In the genomic region with DNA sequence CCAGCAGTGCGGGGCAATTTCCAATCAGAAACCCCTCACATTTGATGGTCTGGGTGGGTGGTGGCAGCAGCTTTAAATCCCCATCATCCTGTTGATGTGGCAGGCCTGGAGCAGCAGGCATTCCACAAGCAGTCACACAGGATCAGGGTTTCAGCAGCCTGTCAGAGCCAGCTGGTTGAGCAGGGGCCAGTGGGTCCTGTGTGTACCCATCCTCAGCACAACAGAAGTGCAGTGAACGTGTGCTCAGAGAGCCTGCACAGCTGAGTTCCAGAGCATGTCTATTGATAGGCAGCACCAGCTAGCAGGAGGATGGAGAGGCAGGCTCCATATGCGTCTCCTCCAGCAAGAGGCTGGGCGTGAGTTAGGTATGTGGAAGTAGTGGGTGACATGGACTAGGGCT, we compare ENCODE assay signal across 27 mouse cellular contexts. TPM values are rescaled to one million over a fixed set of nuclear protein-coding genes. Genes with fewer than 3 reads are reported as not detected.
A peak's percentile ranks its signal among the peaks of the same experiment; 100 is the strongest.
DNase-seq lines count a peak whose midpoint lies in the region; ATAC-seq and TF ChIP-seq lines count a peak whose summit lies in the region.
"Had no signal": no experiment of that assay in that cellular context is flagged by ENCODE, and none has a peak within 500 bp of the region (broad histone marks: within the 10 kb centered on the region; RNA-seq: fewer than 3 reads in every experiment).

No protein-coding gene starts in this region.

- no peak for ATAC-seq in embryonic facial prominence, embryonic 14.5 days (ENCODE audit: low read depth)
- ATAC-seq in heart, postnatal 0 days (ENCODE audit: insufficient read depth, low read depth), result 0 out of 2 replicates have a peak, but pooled peaks have one; percentile 6
- no peak for ATAC-seq in midbrain, embryonic 16.5 days
- no peak for ATAC-seq in neural tube, embryonic 11.5 days (ENCODE audit: insufficient read depth, low FRiP score, low TSS enrichment)
- no peak for ATAC-seq in neural tube, embryonic 15.5 days (ENCODE audit: low FRiP score)
- ATAC-seq: CD4-positive, CD25-positive, alpha-beta regulatory T cell, adult 4 months; forebrain, embryonic 16.5 days; intestine, embryonic 16.5 days had no signal

- no peak overlapping the region for H3K4me2 ChIP-seq in embryonic facial prominence, embryonic 14.5 days (ENCODE audit: low read depth, low read length)
- H3K4me2 ChIP-seq in heart, postnatal 0 days (ENCODE audit: low read depth, low read length), result no peak overlapping the region
- no peak overlapping the region for H3K4me2 ChIP-seq in midbrain, embryonic 16.5 days (ENCODE audit: low read length)
- no peak overlapping the region for H3K4me2 ChIP-seq in neural tube, embryonic 11.5 days (ENCODE audit: low read depth)
- H3K4me2 ChIP-seq in neural tube, embryonic 15.5 days, result no peak overlapping the region
- H3K4me2 ChIP-seq: embryonic facial prominence, embryonic 12.5 days; forebrain, embryonic 12.5 days; heart, embryonic 11.5 days had no signal

- peak; percentile 17 for DNase-seq in embryonic facial prominence, embryonic 14.5 days (ENCODE audit: low spot score)
- no peak for DNase-seq in embryonic facial prominence, embryonic 10.5 days (ENCODE audit: low spot score)
- DNase-seq in heart, postnatal 0 days (ENCODE audit: low spot score), result no peak
- DNase-seq in heart, adult 2 months, result no peak
- no peak for DNase-seq in midbrain, embryonic 10.5 days (ENCODE audit: low spot score)
- DNase-seq in neural tube, embryonic 11.5 days (ENCODE audit: low spot score), result no peak
- DNase-seq: adrenal gland, postnatal 10 days; B cell, adult 2 months; cerebellum, adult 11 months; cerebellum, adult 8-10 months; cerebellum, postnatal 14 days; embryo, embryonic 11 days; gastrocnemius, postnatal 14 days; heart, postnatal 10 days; heart, postnatal 4 days had no signal

- H3K27ac ChIP-seq in embryonic facial prominence, embryonic 14.5 days (replicated peaks; ENCODE audit: low read depth, low read length), result no peak overlapping the region
- no peak overlapping the region for H3K27ac ChIP-seq in embryonic facial prominence, embryonic 10.5 days (replicated peaks)
- no peak overlapping the region for H3K27ac ChIP-seq in heart, postnatal 0 days (ENCODE audit: low read depth)
- no peak overlapping the region for H3K27ac ChIP-seq in heart, adult 2 months
- peak overlapping the region; percentile 50; the same call in 1 of the 2 replicates for H3K27ac ChIP-seq in midbrain, embryonic 10.5 days (replicated peaks)
- no peak overlapping the region for H3K27ac ChIP-seq in midbrain, embryonic 16.5 days (ENCODE audit: low read length)
- H3K27ac ChIP-seq in neural tube, embryonic 11.5 days (ENCODE audit: low read depth, low read length), result 0 out of 2 replicates have a peak overlapping the region, but pooled peaks have one; percentile 23
- H3K27ac ChIP-seq in neural tube, embryonic 15.5 days (replicated peaks), result no peak overlapping the region
- H3K27ac ChIP-seq: embryonic facial prominence, embryonic 12.5 days; forebrain, embryonic 12.5 days had no signal

- intact Hi-C loops in heart, adult 2 months (cut with DNase I), result no loop called here

- WGBS in embryonic facial prominence, embryonic 14.5 days, result 71% methylated on average over 4 of the region's 4 CpGs
- 81% methylated on average over 4 of the region's 4 CpGs for WGBS in embryonic facial prominence, embryonic 10.5 days
- WGBS in heart, postnatal 0 days, result 58% methylated on average over 4 of the region's 4 CpGs
- 82% methylated on average over 4 of the region's 4 CpGs for WGBS in heart, adult 2 months
- WGBS in midbrain, embryonic 10.5 days, result 72% methylated on average over 4 of the region's 4 CpGs
- WGBS in midbrain, embryonic 16.5 days, result 55% methylated on average over 4 of the region's 4 CpGs
- WGBS in neural tube, embryonic 11.5 days, result 87% methylated on average over 4 of the region's 4 CpGs
- WGBS in neural tube, embryonic 15.5 days, result 80% methylated on average over 4 of the region's 4 CpGs

- H3K9me3 ChIP-seq in embryonic facial prominence, embryonic 14.5 days (ENCODE audit: control insufficient read depth, low read length), result no peaks in the 10 kb centered on the region
- H3K9me3 ChIP-seq in embryonic facial prominence, embryonic 10.5 days, result no peaks in the 10 kb centered on the region
- no peaks in the 10 kb centered on the region for H3K9me3 ChIP-seq in heart, postnatal 0 days (replicated peaks; ENCODE audit: control insufficient read depth, low read length)
- H3K9me3 ChIP-seq in midbrain, embryonic 10.5 days (replicated peaks), result no peaks in the 10 kb centered on the region
- H3K9me3 ChIP-seq in midbrain, embryonic 16.5 days (replicated peaks; ENCODE audit: control insufficient read depth, low read length, poor library complexity, severe bottlenecking), result no peaks in the 10 kb centered on the region
- H3K9me3 ChIP-seq in neural tube, embryonic 11.5 days (ENCODE audit: control insufficient read depth, low read length), result no peaks in the 10 kb centered on the region
- no peaks in the 10 kb centered on the region for H3K9me3 ChIP-seq in neural tube, embryonic 15.5 days (replicated peaks)
- H3K9me3 ChIP-seq: embryonic facial prominence, embryonic 12.5 days; forebrain, embryonic 12.5 days had no signal

- no peak for TF ChIP-seq POLR2A in heart, adult 2 months (IDR thresholded peaks at IDR 0.05; ENCODE audit: insufficient read depth, low read depth, low read length)

- H3K4me1 ChIP-seq in embryonic facial prominence, embryonic 14.5 days (ENCODE audit: control insufficient read depth, insufficient read depth, low read length), result no peaks in the 10 kb centered on the region
- peaks cover 7% of the 10 kb centered on the region; the same call in 1 of the 2 replicates for H3K4me1 ChIP-seq in embryonic facial prominence, embryonic 10.5 days
- H3K4me1 ChIP-seq in heart, postnatal 0 days (ENCODE audit: control insufficient read depth, insufficient read depth), result no peaks in the 10 kb centered on the region
- no peaks in the 10 kb centered on the region for H3K4me1 ChIP-seq in heart, adult 2 months (ENCODE audit: control insufficient read depth, insufficient read depth, low read length)
- H3K4me1 ChIP-seq in midbrain, embryonic 10.5 days, result peaks cover 34% of the 10 kb centered on the region
- H3K4me1 ChIP-seq in midbrain, embryonic 16.5 days (ENCODE audit: control insufficient read depth, insufficient read depth, low read length), result peaks cover 6% of the 10 kb centered on the region
- H3K4me1 ChIP-seq in neural tube, embryonic 11.5 days (ENCODE audit: control insufficient read depth, insufficient read depth, low read length), result no peaks in the 10 kb centered on the region
- H3K4me1 ChIP-seq in neural tube, embryonic 15.5 days, result no peaks in the 10 kb centered on the region
- H3K4me1 ChIP-seq: embryonic facial prominence, embryonic 12.5 days had no signal

- peaks cover 18% of the 10 kb centered on the region for H3K36me3 ChIP-seq in embryonic facial prominence, embryonic 14.5 days (ENCODE audit: control insufficient read depth, insufficient read depth, low read length)
- peaks cover 10% of the 10 kb centered on the region; the same call in 1 of the 2 replicates for H3K36me3 ChIP-seq in embryonic facial prominence, embryonic 10.5 days (replicated peaks)
- H3K36me3 ChIP-seq in heart, postnatal 0 days (replicated peaks; ENCODE audit: control insufficient read depth, insufficient read depth, low read length), result peaks cover 86% of the 10 kb centered on the region
- no peaks in the 10 kb centered on the region for H3K36me3 ChIP-seq in heart, adult 2 months (ENCODE audit: control insufficient read depth, insufficient read depth, low read length)
- H3K36me3 ChIP-seq in midbrain, embryonic 10.5 days, result peaks cover 6% of the 10 kb centered on the region; the same call in 1 of the 2 replicates
- H3K36me3 ChIP-seq in midbrain, embryonic 16.5 days (ENCODE audit: control insufficient read depth, insufficient read depth, low read length), result no peaks in the 10 kb centered on the region
- no peaks in the 10 kb centered on the region for H3K36me3 ChIP-seq in neural tube, embryonic 11.5 days (ENCODE audit: control insufficient read depth, insufficient read depth, low read length)
- H3K36me3 ChIP-seq in neural tube, embryonic 15.5 days, result no peaks in the 10 kb centered on the region
- H3K36me3 ChIP-seq: forebrain, embryonic 12.5 days had no signal

- TF ChIP-seq CTCF in heart, postnatal 0 days (IDR thresholded peaks at IDR 0.05; ENCODE audit: low read depth), result no peak
- no peak for TF ChIP-seq CTCF in heart, adult 2 months (IDR thresholded peaks at IDR 0.05)

- no peak overlapping the region for H3K4me3 ChIP-seq in embryonic facial prominence, embryonic 14.5 days (ENCODE audit: low read depth, low read length)
- H3K4me3 ChIP-seq in embryonic facial prominence, embryonic 10.5 days, result no peak overlapping the region
- H3K4me3 ChIP-seq in heart, postnatal 0 days (ENCODE audit: low read depth, low read length), result no peak overlapping the region
- H3K4me3 ChIP-seq in heart, adult 2 months, result no peak overlapping the region
- H3K4me3 ChIP-seq in midbrain, embryonic 10.5 days, result no peak overlapping the region
- H3K4me3 ChIP-seq in midbrain, embryonic 16.5 days (ENCODE audit: low read depth, low read length), result no peak overlapping the region
- no peak overlapping the region for H3K4me3 ChIP-seq in neural tube, embryonic 11.5 days (ENCODE audit: low read depth, low read length)
- no peak overlapping the region for H3K4me3 ChIP-seq in neural tube, embryonic 15.5 days (replicated peaks)
- H3K4me3 ChIP-seq: embryonic facial prominence, embryonic 12.5 days; forebrain, embryonic 12.5 days had no signal

- H3K27me3 ChIP-seq in embryonic facial prominence, embryonic 14.5 days (replicated peaks; ENCODE audit: control insufficient read depth, insufficient read depth, low read length), result no peaks in the 10 kb centered on the region
- peaks cover 45% of the 10 kb centered on the region for H3K27me3 ChIP-seq in embryonic facial prominence, embryonic 10.5 days (replicated peaks; ENCODE audit: low read depth, poor library complexity, severe bottlenecking)
- H3K27me3 ChIP-seq in heart, postnatal 0 days (ENCODE audit: control insufficient read depth, insufficient read depth, low read length), result no peaks in the 10 kb centered on the region
- H3K27me3 ChIP-seq in heart, adult 2 months (ENCODE audit: control insufficient read depth, insufficient read depth, low read length), result no peaks in the 10 kb centered on the region
- peaks cover 100% of the 10 kb centered on the region for H3K27me3 ChIP-seq in midbrain, embryonic 10.5 days (ENCODE audit: low read depth, poor library complexity, severe bottlenecking)
- H3K27me3 ChIP-seq in midbrain, embryonic 16.5 days (ENCODE audit: control insufficient read depth, insufficient read depth, low read depth, low read length), result peaks cover 9% of the 10 kb centered on the region; the same call in 1 of the 2 replicates
- H3K27me3 ChIP-seq in neural tube, embryonic 11.5 days (ENCODE audit: control insufficient read depth, insufficient read depth, low read length), result peaks cover 7% of the 10 kb centered on the region; the same call in 1 of the 2 replicates
- H3K27me3 ChIP-seq in neural tube, embryonic 15.5 days (replicated peaks), result peaks cover 38% of the 10 kb centered on the region
- H3K27me3 ChIP-seq: embryonic facial prominence, embryonic 12.5 days had no signal

- no peak for TF ChIP-seq EP300 in heart, postnatal 0 days (IDR thresholded peaks at IDR 0.05; ENCODE audit: low read depth)
- TF ChIP-seq EP300 in heart, adult 2 months (IDR thresholded peaks at IDR 0.05; ENCODE audit: insufficient read depth, low read depth, low read length), result no peak

- H3K9ac ChIP-seq in embryonic facial prominence, embryonic 14.5 days (ENCODE audit: low read depth, low read length), result no peak overlapping the region
- H3K9ac ChIP-seq in heart, postnatal 0 days (replicated peaks; ENCODE audit: low read depth, low read length), result no peak overlapping the region
- H3K9ac ChIP-seq in heart, adult 2 months (ENCODE audit: low read depth, low read length), result no peak overlapping the region
- no peak overlapping the region for H3K9ac ChIP-seq in midbrain, embryonic 16.5 days (ENCODE audit: low read depth, low read length)
- H3K9ac ChIP-seq in neural tube, embryonic 11.5 days (ENCODE audit: low read length), result no peak overlapping the region
- H3K9ac ChIP-seq in neural tube, embryonic 15.5 days (replicated peaks), result no peak overlapping the region
- H3K9ac ChIP-seq: embryonic facial prominence, embryonic 12.5 days; forebrain, embryonic 12.5 days had no signal

- no peaks in the 10 kb centered on the region for H3K79me2 ChIP-seq in heart, adult 2 months (replicated peaks; ENCODE audit: control insufficient read depth, insufficient read depth, low read length)

RNA-seq across cellular contexts. Expression of gene Nkx6-2, which starts 19.2 kb away (rescaled TPM):
- 0.16 TPM in 1 of 2 replicates, not detected in the other for polyA plus RNA-seq in embryonic facial prominence, embryonic 14.5 days (2014; fragmentation: Nextera tagmentation; extraction: Ambion mirVana)
- polyA plus RNA-seq in embryonic facial prominence, embryonic 10.5 days (2016; fragmentation: Nextera tagmentation; extraction: Ambion mirVana), result 3.8 and 15.1 TPM in 2 replicates
- total RNA-seq in heart, postnatal 0 days (2014; rRNA removed; ENCODE audit: low replicate concordance), result not detected in 2 replicates
- 0.19 TPM in 1 of 2 replicates, not detected in the other for polyA plus RNA-seq in heart, postnatal 0 days (2015; fragmentation: Nextera tagmentation; extraction: Ambion mirVana)
- total RNA-seq in heart, adult 2 months (2021), result under 1 TPM in 1 of 2 experiments, not detected in 1; 0.23 TPM
- 0.18 TPM in 1 of 2 replicates, not detected in the other for polyA plus RNA-seq in heart, adult 2 months (2012; rRNA removed)
- polyA plus RNA-seq in midbrain, embryonic 10.5 days (2016; fragmentation: Nextera tagmentation; extraction: Ambion mirVana), result 60.2 and 87.1 TPM in 2 replicates
- polyA plus RNA-seq in midbrain, embryonic 16.5 days (2015; fragmentation: Nextera tagmentation; extraction: Ambion mirVana), result 2.5 and 4.5 TPM in 2 replicates
- 6.1 and 7.1 TPM in 2 replicates for polyA plus RNA-seq in neural tube, embryonic 11.5 days (2014; fragmentation: Nextera tagmentation; extraction: Ambion mirVana)
- 6.1 and 7.8 TPM in 2 replicates for polyA plus RNA-seq in neural tube, embryonic 15.5 days (2015; fragmentation: Nextera tagmentation; extraction: Ambion mirVana)
- total RNA-seq: adrenal gland, postnatal 10 days; adrenal gland, postnatal 4 days; common myeloid progenitor, adult 5-6 weeks; G1E; gastrocnemius, postnatal 14 days; granulocyte monocyte progenitor cell, adult 5-6 weeks had no signal
- polyA plus RNA-seq: CD4-positive, CD25-positive, alpha-beta regulatory T cell, adult 4 months; G1E had no signal

Comparison
In these comparisons a context has a peak if more than half of its experiments do, and no peak if none do; other contexts are left out.
1. H3K27ac ChIP-seq: peak in midbrain, embryonic 10.5 days (single experiment) and neural tube, embryonic 11.5 days (single experiment); none in embryonic facial prominence, embryonic 14.5 days (single experiment), embryonic facial prominence, embryonic 10.5 days (single experiment), heart, postnatal 0 days (single experiment), heart, adult 2 months (single experiment), midbrain, embryonic 16.5 days (single experiment) and neural tube, embryonic 15.5 days (single experiment).